In genomic region chr3:34496839-34497238, GRCm38 (mm10) we compare ENCODE assay signal across 31 mouse cellular contexts.
A peak's percentile ranks its signal among the peaks of the same experiment; 100 is the strongest.
DNase-seq lines count a peak whose midpoint lies in the region; ATAC-seq and TF ChIP-seq lines count a peak whose summit lies in the region.
"Had no signal": no experiment of that assay in that cellular context is flagged by ENCODE, and none has a peak within 500 bp of the region (broad histone marks: within the 10 kb centered on the region; RNA-seq: fewer than 3 reads in every experiment).

No protein-coding gene starts in this region.

- intact Hi-C loops in left cerebral cortex, postnatal 4 days (cut with DNase I): no loop called here
- intact Hi-C loops in left cerebral cortex, postnatal 10 days (cut with DNase I): no loop called here

- H3K4me3 ChIP-seq in cerebellum, adult 2 months (replicated peaks; ENCODE audit: insufficient read depth, low read depth, low read length): no peak overlapping the region
- H3K4me3 ChIP-seq in hindbrain, embryonic 16.5 days (ENCODE audit: low read length): no peak overlapping the region
- no peak overlapping the region for H3K4me3 ChIP-seq in hindbrain, embryonic 12.5 days
- H3K4me3 ChIP-seq: erythroblast, embryonic 14.5 days; forebrain, embryonic 12.5 days; hindbrain, embryonic 15.5 days; intestine, embryonic 15.5 days; kidney, embryonic 15.5 days; limb, embryonic 10.5 days; limb, embryonic 15.5 days; liver, embryonic 15.5 days; myocyte; neural tube, embryonic 12.5 days had no signal

- TF ChIP-seq POLR2A in cerebellum, adult 2 months (IDR thresholded peaks at IDR 0.05; ENCODE audit: borderline replicate concordance, insufficient read depth, low read length): no peak
- TF ChIP-seq POLR2A in brain, embryonic 14.5 days (IDR thresholded peaks at IDR 0.05; ENCODE audit: borderline replicate concordance, extremely low read depth, insufficient read depth, insufficient read length, poor library complexity, severe bottlenecking): no peak

- no peak overlapping the region for H3K4me2 ChIP-seq in hindbrain, embryonic 16.5 days (ENCODE audit: low read length)
- no peak overlapping the region for H3K4me2 ChIP-seq in hindbrain, embryonic 12.5 days (replicated peaks)
- H3K4me2 ChIP-seq: forebrain, embryonic 12.5 days; heart, embryonic 11.5 days; hindbrain, embryonic 15.5 days; intestine, embryonic 15.5 days; kidney, embryonic 15.5 days; limb, embryonic 15.5 days; liver, embryonic 15.5 days; lung, embryonic 14.5 days; midbrain, embryonic 11.5 days; neural tube, embryonic 12.5 days had no signal

- no peaks in the 10 kb centered on the region for H3K9me3 ChIP-seq in hindbrain, embryonic 16.5 days (ENCODE audit: control insufficient read depth, low read length)
- no peaks in the 10 kb centered on the region for H3K9me3 ChIP-seq in hindbrain, embryonic 12.5 days (replicated peaks)
- H3K9me3 ChIP-seq: forebrain, embryonic 12.5 days; G1E; hindbrain, embryonic 15.5 days; intestine, embryonic 15.5 days; kidney, embryonic 15.5 days; limb, embryonic 10.5 days; limb, embryonic 15.5 days; liver, embryonic 15.5 days; neural tube, embryonic 12.5 days had no signal

- TF ChIP-seq CTCF in cerebellum, adult 2 months (IDR thresholded peaks at IDR 0.05; ENCODE audit: borderline replicate concordance, insufficient read depth, low read depth, low read length): no peak
- no peak for TF ChIP-seq CTCF in brain, embryonic 14.5 days (IDR thresholded peaks at IDR 0.05; ENCODE audit: borderline replicate concordance, extremely low read depth, insufficient read depth, insufficient read length)

- 18% methylated on average over 8 of the region's 8 CpGs for WGBS in cerebellum, adult 2 months
- WGBS in hindbrain, embryonic 16.5 days: 80% methylated on average over 8 of the region's 8 CpGs
- 87% methylated on average over 8 of the region's 8 CpGs for WGBS in hindbrain, embryonic 12.5 days

- no peak overlapping the region for H3K9ac ChIP-seq in hindbrain, embryonic 16.5 days (ENCODE audit: low read depth, low read length)
- no peak overlapping the region for H3K9ac ChIP-seq in hindbrain, embryonic 12.5 days
- H3K9ac ChIP-seq: forebrain, embryonic 12.5 days; hindbrain, embryonic 15.5 days; intestine, embryonic 15.5 days; kidney, embryonic 15.5 days; limb, embryonic 15.5 days; liver, embryonic 15.5 days; lung, embryonic 14.5 days; neural tube, embryonic 12.5 days had no signal

- 0 out of 2 replicates have a peak, but pooled peaks have one; percentile 48 for ATAC-seq in hindbrain, embryonic 16.5 days
- ATAC-seq in hindbrain, embryonic 12.5 days (ENCODE audit: low FRiP score): no peak
- ATAC-seq: intestine, embryonic 15.5 days; midbrain, embryonic 16.5 days had no signal

- H3K27me3 ChIP-seq in cerebellum, adult 2 months (ENCODE audit: control insufficient read depth, insufficient read depth, low read length): no peaks in the 10 kb centered on the region
- no peaks in the 10 kb centered on the region for H3K27me3 ChIP-seq in hindbrain, embryonic 16.5 days (replicated peaks; ENCODE audit: control insufficient read depth, insufficient read depth, low read length)
- H3K27me3 ChIP-seq in hindbrain, embryonic 12.5 days: 0 out of 2 replicates have a peak, but pooled peaks cover 3% of the 10 kb centered on the region
- H3K27me3 ChIP-seq: hindbrain, embryonic 15.5 days; intestine, embryonic 15.5 days; kidney, embryonic 15.5 days; limb, embryonic 15.5 days; liver, embryonic 15.5 days; neural tube, embryonic 12.5 days had no signal

- H3K36me3 ChIP-seq in hindbrain, embryonic 16.5 days (ENCODE audit: control insufficient read depth, insufficient read depth, low read length): no peaks in the 10 kb centered on the region
- no peaks in the 10 kb centered on the region for H3K36me3 ChIP-seq in hindbrain, embryonic 12.5 days
- H3K36me3 ChIP-seq: forebrain, embryonic 12.5 days; G1E; hindbrain, embryonic 15.5 days; intestine, embryonic 15.5 days; kidney, embryonic 15.5 days; limb, embryonic 10.5 days; limb, embryonic 15.5 days; liver, embryonic 15.5 days; neural tube, embryonic 12.5 days had no signal

- peak; percentile 43 to 63 for DNase-seq in cerebellum, postnatal 10 days
- DNase-seq in cerebellum, adult 2 months: no peak
- DNase-seq in left cerebral cortex, postnatal 4 days: peak; percentile 41
- no peak for DNase-seq in left cerebral cortex, postnatal 10 days (ENCODE audit: extremely low spot score in 1 of 2, low spot score in 2 of 2)
- DNase-seq in brain, embryonic 14.5 days (ENCODE audit: low read depth): peak; percentile 20
- DNase-seq: adrenal gland, postnatal 14 days; cerebellum, adult 9-11 months; gastrocnemius, postnatal 25 days; heart, adult 18-20 months; heart, postnatal 4 days; kidney, postnatal 4 days; lung, embryonic 14.5 days; lung, postnatal 14 days; right cerebral cortex, postnatal 4 days; thymus, postnatal 4 days had no signal

- H3K4me1 ChIP-seq in cerebellum, adult 2 months (ENCODE audit: control insufficient read depth, insufficient read depth, low read length): no peaks in the 10 kb centered on the region; the same call in 1 of the 2 replicates
- no peaks in the 10 kb centered on the region for H3K4me1 ChIP-seq in hindbrain, embryonic 16.5 days (ENCODE audit: control insufficient read depth, insufficient read depth, low read depth, low read length)
- no peaks in the 10 kb centered on the region for H3K4me1 ChIP-seq in hindbrain, embryonic 12.5 days
- H3K4me1 ChIP-seq: forebrain, embryonic 12.5 days; hindbrain, embryonic 15.5 days; intestine, embryonic 15.5 days; kidney, embryonic 15.5 days; limb, embryonic 10.5 days; limb, embryonic 15.5 days; liver, embryonic 15.5 days; neural tube, embryonic 12.5 days had no signal

- H3K27ac ChIP-seq in cerebellum, adult 2 months (ENCODE audit: insufficient read depth, low read length): no peak overlapping the region
- no peak overlapping the region for H3K27ac ChIP-seq in hindbrain, embryonic 16.5 days (ENCODE audit: low read depth, low read length)
- H3K27ac ChIP-seq in hindbrain, embryonic 12.5 days: no peak overlapping the region
- H3K27ac ChIP-seq: forebrain, embryonic 12.5 days; hindbrain, embryonic 15.5 days; intestine, embryonic 15.5 days; kidney, embryonic 15.5 days; limb, embryonic 10.5 days; limb, embryonic 15.5 days; liver, embryonic 15.5 days; neural tube, embryonic 12.5 days had no signal

Comparison
In these comparisons a context has a peak if more than half of its experiments do, and no peak if none do; other contexts are left out.
1. DNase-seq: peak in cerebellum, postnatal 10 days (2 of 2), left cerebral cortex, postnatal 4 days (single experiment) and brain, embryonic 14.5 days (single experiment); none in cerebellum, adult 2 months (0 of 2) and left cerebral cortex, postnatal 10 days (0 of 2).